Comparison of ENCODE assay signal across 9 mouse cellular contexts in genomic region chr12:29095406-29096032, GRCm38 (mm10).
DNase-seq lines count a peak whose midpoint lies in the region; ATAC-seq and TF ChIP-seq lines count a peak whose summit lies in the region.
"Had no signal": no experiment of that assay in that cellular context is flagged by ENCODE, and none has a peak within 500 bp of the region (broad histone marks: within the 10 kb centered on the region; RNA-seq: fewer than 3 reads in every experiment).

No protein-coding gene starts in this region.

- H3K4me1 ChIP-seq in intestine, embryonic 14.5 days (replicated peaks; ENCODE audit: control insufficient read depth, insufficient read depth, low read length): peaks cover 20% of the 10 kb centered on the region
- H3K4me1 ChIP-seq in intestine, embryonic 15.5 days (replicated peaks): peaks cover 7% of the 10 kb centered on the region; the same call in 1 of the 2 replicates
- peaks cover 10 to 20% of the 10 kb centered on the region in 2 experiments; a peak in 3 of 4 replicates for H3K4me1 ChIP-seq in ES-E14 (ENCODE audit: control insufficient read depth in 2 of 2, insufficient read depth in 2 of 2, low read length in 2 of 2, poor library complexity in 1 of 2)
- peaks cover 24% of the 10 kb centered on the region for H3K4me1 ChIP-seq in forebrain, embryonic 14.5 days (ENCODE audit: control insufficient read depth, insufficient read depth, low read length)
- H3K4me1 ChIP-seq in midbrain, embryonic 12.5 days: peaks cover 30% of the 10 kb centered on the region

- no peak for ATAC-seq in intestine, embryonic 14.5 days (replicated peaks; ENCODE audit: low FRiP score, low TSS enrichment, low read depth)
- no peak for ATAC-seq in intestine, embryonic 15.5 days
- peak; percentile 35 for ATAC-seq in forebrain, embryonic 14.5 days
- ATAC-seq in midbrain, embryonic 12.5 days (ENCODE audit: low FRiP score, low read depth): peak; percentile 21

- no peak overlapping the region for H3K4me3 ChIP-seq in intestine, embryonic 14.5 days (ENCODE audit: low read depth, low read length)
- no peak overlapping the region for H3K4me3 ChIP-seq in intestine, embryonic 15.5 days (replicated peaks)
- H3K4me3 ChIP-seq in ES-E14 (ENCODE audit: insufficient read depth in 1 of 2, low read depth in 1 of 2, low read length in 2 of 2, poor library complexity in 1 of 2, severe bottlenecking in 1 of 2): 0 out of 4 replicates have a peak overlapping the region, but pooled peaks of 1 of the 2 experiments have one; percentile 15
- H3K4me3 ChIP-seq in forebrain, embryonic 14.5 days (ENCODE audit: low read depth, low read length): no peak overlapping the region
- H3K4me3 ChIP-seq in midbrain, embryonic 12.5 days: no peak overlapping the region

- no peaks in the 10 kb centered on the region for H3K27me3 ChIP-seq in intestine, embryonic 14.5 days (replicated peaks; ENCODE audit: control insufficient read depth, insufficient read depth, low read length)
- no peaks in the 10 kb centered on the region for H3K27me3 ChIP-seq in intestine, embryonic 15.5 days (replicated peaks)
- no peaks in the 10 kb centered on the region; the same call in 1 of the 2 replicates for H3K27me3 ChIP-seq in forebrain, embryonic 14.5 days (replicated peaks; ENCODE audit: control insufficient read depth, insufficient read depth, low read length)
- H3K27me3 ChIP-seq in midbrain, embryonic 12.5 days: no peaks in the 10 kb centered on the region

- H3K4me2 ChIP-seq in intestine, embryonic 14.5 days (ENCODE audit: low read length): peak overlapping the region; percentile 24; the same call in 1 of the 2 replicates
- H3K4me2 ChIP-seq in intestine, embryonic 15.5 days (replicated peaks): no peak overlapping the region
- H3K4me2 ChIP-seq in forebrain, embryonic 14.5 days (ENCODE audit: low read length): peak overlapping the region; percentile 14; the same call in 1 of the 2 replicates
- H3K4me2 ChIP-seq in midbrain, embryonic 12.5 days (replicated peaks): peak overlapping the region; percentile 43; the same call in 1 of the 2 replicates

- H3K9ac ChIP-seq in intestine, embryonic 14.5 days (ENCODE audit: low read length): no peak overlapping the region
- no peak overlapping the region for H3K9ac ChIP-seq in intestine, embryonic 15.5 days
- H3K9ac ChIP-seq in ES-E14 (ENCODE audit: insufficient read depth, low read depth, low read length, poor library complexity, severe bottlenecking): peak overlapping the region; percentile 7; the same call in 1 of the 2 replicates
- no peak overlapping the region for H3K9ac ChIP-seq in forebrain, embryonic 14.5 days (ENCODE audit: low read length)
- H3K9ac ChIP-seq in midbrain, embryonic 12.5 days (replicated peaks): no peak overlapping the region; the same call in 1 of the 2 replicates

- in situ Hi-C loops in ES-E14 (cut with MboI; ENCODE audit: low sequenced_read_pairs in 2 of 2, unreplicated experiment in 2 of 2): no loop called here

- no peak for DNase-seq in intestine, embryonic 14.5 days (ENCODE audit: low spot score)
- DNase-seq in ES-E14 (ENCODE audit: low read depth, low spot score): no peak
- no peak for DNase-seq in forebrain, embryonic 14.5 days (ENCODE audit: low spot score)
- no peak for DNase-seq in thymus, postnatal 10 days (ENCODE audit: low spot score in 2 of 2)
- no peak for DNase-seq in lung, postnatal 10 days
- DNase-seq in urinary bladder, postnatal 36 days (ENCODE audit: low spot score in 2 of 2): no peak
- DNase-seq: cerebellum, postnatal 36 days had no signal

- H3K9me3 ChIP-seq in intestine, embryonic 14.5 days (ENCODE audit: control insufficient read depth, low read length): no peaks in the 10 kb centered on the region
- H3K9me3 ChIP-seq in intestine, embryonic 15.5 days: no peaks in the 10 kb centered on the region
- H3K9me3 ChIP-seq in ES-E14 (ENCODE audit: control insufficient read depth, insufficient read depth, low read depth, low read length): no peaks in the 10 kb centered on the region
- H3K9me3 ChIP-seq in forebrain, embryonic 14.5 days (replicated peaks; ENCODE audit: control insufficient read depth, low read length): no peaks in the 10 kb centered on the region
- no peaks in the 10 kb centered on the region for H3K9me3 ChIP-seq in midbrain, embryonic 12.5 days

- no peaks in the 10 kb centered on the region for H3K36me3 ChIP-seq in intestine, embryonic 14.5 days (ENCODE audit: control insufficient read depth, insufficient read depth, low read length)
- no peaks in the 10 kb centered on the region for H3K36me3 ChIP-seq in intestine, embryonic 15.5 days
- no peaks in the 10 kb centered on the region for H3K36me3 ChIP-seq in ES-E14 (ENCODE audit: control insufficient read depth, insufficient read depth, low read length, poor library complexity, severe bottlenecking)
- H3K36me3 ChIP-seq in forebrain, embryonic 14.5 days (ENCODE audit: control insufficient read depth, insufficient read depth, low read length): no peaks in the 10 kb centered on the region
- H3K36me3 ChIP-seq in midbrain, embryonic 12.5 days: no peaks in the 10 kb centered on the region

- 44% methylated on average over 1 of the region's 1 CpGs for WGBS in intestine, embryonic 14.5 days
- WGBS in intestine, embryonic 15.5 days: 57% methylated on average over 1 of the region's 1 CpGs
- 0% methylated on average over 1 of the region's 1 CpGs for WGBS in forebrain, embryonic 14.5 days
- 0% methylated on average over 1 of the region's 1 CpGs for WGBS in midbrain, embryonic 12.5 days

- H3K27ac ChIP-seq in intestine, embryonic 14.5 days (ENCODE audit: low read depth): no peak overlapping the region; the same call in 1 of the 2 replicates
- no peak overlapping the region for H3K27ac ChIP-seq in intestine, embryonic 15.5 days
- H3K27ac ChIP-seq in ES-E14 (ENCODE audit: insufficient read depth, low read depth, low read length, poor library complexity, severe bottlenecking): peak overlapping the region; percentile 48
- peak overlapping the region; percentile 68 for H3K27ac ChIP-seq in forebrain, embryonic 14.5 days (ENCODE audit: low read depth, low read length)
- peak overlapping the region; percentile 90 for H3K27ac ChIP-seq in midbrain, embryonic 12.5 days (replicated peaks)

TF ChIP-seq in ES-E14, 5 proteins besides CTCF, POLR2A, EP300 and RAD21:
- no peak for TF ChIP-seq MAFK (IDR thresholded peaks at IDR 0.05; ENCODE audit: insufficient read depth, low read depth, low read length)
- TF ChIP-seq HCFC1 (IDR thresholded peaks at IDR 0.05; ENCODE audit: borderline replicate concordance, insufficient read depth, low read length): no peak
- TF ChIP-seq ZC3H11A (IDR thresholded peaks at IDR 0.05; ENCODE audit: borderline replicate concordance, low read depth, low read length): no peak
- TF ChIP-seq CHD2 (IDR thresholded peaks at IDR 0.05; ENCODE audit: low read depth, low read length): no peak
- no peak for TF ChIP-seq ZNF384 (IDR thresholded peaks at IDR 0.05; ENCODE audit: low read depth, low read length)

Comparison
In these comparisons a context has a peak if more than half of its experiments do, and no peak if none do; other contexts are left out.
1. ATAC-seq: peak in forebrain, embryonic 14.5 days (single experiment) and midbrain, embryonic 12.5 days (single experiment); none in intestine, embryonic 14.5 days (single experiment) and intestine, embryonic 15.5 days (single experiment).
2. H3K27ac ChIP-seq: peak in ES-E14 (single experiment), forebrain, embryonic 14.5 days (single experiment) and midbrain, embryonic 12.5 days (single experiment); none in intestine, embryonic 14.5 days (single experiment) and intestine, embryonic 15.5 days (single experiment).